Mouse (Mus musculus) stomach, postnatal 0 days (tissue): ENCODE results near the gene Flad1. TPM values are rescaled to one million over a fixed set of nuclear protein-coding genes. Genes with fewer than 3 reads are reported as not detected.

Experiments
- ATAC-seq: fragments of 200-750 bp; cut with Nextera tagmentation; 2 replicates; pipeline ENCODE4 v1.8.0; 2017; ENCODE audit not compliant: low FRiP score, low TSS enrichment
- DNase-seq: peaks from one replicate; pipeline ENCODE4 v3.0.0-alpha.2; 2016; ENCODE audit warnings: low spot score
- H3K27ac ChIP-seq: fragments of 300-500 bp; sonication (generic); replicated peaks from 2 replicates; pipeline ENCODE4 v1.5.1; 2014; ENCODE audit warnings: mild to moderate bottlenecking, control low read depth
- H3K27me3 ChIP-seq: fragments of 300-500 bp; sonication (generic); 2 replicates; pipeline ENCODE4 v1.6.1; 2014; ENCODE audit warnings: low read length; ENCODE audit not compliant: control insufficient read depth, insufficient read depth
- H3K36me3 ChIP-seq: fragments of 300-500 bp; sonication (generic); 2 replicates; pipeline ENCODE4 v1.6.1; 2014; ENCODE audit warnings: low read length, mixed read lengths; ENCODE audit not compliant: control insufficient read depth, insufficient read depth
- H3K4me1 ChIP-seq: fragments of 300-500 bp; sonication (generic); replicated peaks from 2 replicates; pipeline ENCODE4 v1.6.1; 2014; ENCODE audit warnings: antibody characterized with exemption; ENCODE audit not compliant: control insufficient read depth, insufficient read depth
- H3K4me2 ChIP-seq: fragments of 300-500 bp; sonication (generic); replicated peaks from 2 replicates; pipeline ENCODE4 v1.6.1; 2014; ENCODE audit warnings: low read depth, mild to moderate bottlenecking, control low read depth, moderate library complexity
- H3K4me3 ChIP-seq: fragments of 300-500 bp; sonication (generic); 2 replicates; pipeline ENCODE4 v1.5.1; 2014; ENCODE audit warnings: low read depth, low read length, control low read depth
- H3K9ac ChIP-seq: fragments of 300-500 bp; sonication (generic); 2 replicates; pipeline ENCODE4 v1.6.1; 2014; ENCODE audit warnings: mild to moderate bottlenecking, low read length, control low read depth, mixed read lengths
- H3K9me3 ChIP-seq: fragments of 300-500 bp; sonication (generic); 2 replicates; pipeline ENCODE4 v1.6.1; 2016; ENCODE audit warnings: low read length; ENCODE audit not compliant: control insufficient read depth
- CTCF ChIP-seq: IDR thresholded peaks from 2 replicates; pipeline ENCODE4 v1.5.1; 2016; ENCODE audit warnings: antibody characterized with exemption, low read depth, mild to moderate bottlenecking, moderate library complexity
- EP300 ChIP-seq: optimal IDR thresholded peaks from 2 replicates; pipeline ENCODE3; 2016; ENCODE audit warnings: antibody characterized with exemption
- WGBS: fragments of 180-500 bp; shearing (Covaris S2); extraction: QIAGEN DNeasy Blood & Tissue Kit; methylation state at CpG from one replicate; pipeline ENCODE4 v1.1.7; 2014; 5-methylcytosine and 5-hydroxymethylcytosine counted together
- polyA plus RNA-seq: library from polyadenylated mRNA; unstranded; fragments of >200 nt; fragmentation: Nextera tagmentation; extraction: Ambion mirVana; gene quantifications from 2 replicates; pipeline ENCODE4 v1.2.1, GENCODE M21; 2015

Flad1 gene
- polyA plus RNA-seq: 20.9 and 22.6 TPM in 2 replicates

- WGBS: 6% methylated on average over 28 of the region's 28 CpGs
These were observed at the start of gene Flad1 for GRCm38 (mm10) chr3:89411490-89412393. TSS of gene Flad1 (minus strand) at chr3:89411870.

DNA sequence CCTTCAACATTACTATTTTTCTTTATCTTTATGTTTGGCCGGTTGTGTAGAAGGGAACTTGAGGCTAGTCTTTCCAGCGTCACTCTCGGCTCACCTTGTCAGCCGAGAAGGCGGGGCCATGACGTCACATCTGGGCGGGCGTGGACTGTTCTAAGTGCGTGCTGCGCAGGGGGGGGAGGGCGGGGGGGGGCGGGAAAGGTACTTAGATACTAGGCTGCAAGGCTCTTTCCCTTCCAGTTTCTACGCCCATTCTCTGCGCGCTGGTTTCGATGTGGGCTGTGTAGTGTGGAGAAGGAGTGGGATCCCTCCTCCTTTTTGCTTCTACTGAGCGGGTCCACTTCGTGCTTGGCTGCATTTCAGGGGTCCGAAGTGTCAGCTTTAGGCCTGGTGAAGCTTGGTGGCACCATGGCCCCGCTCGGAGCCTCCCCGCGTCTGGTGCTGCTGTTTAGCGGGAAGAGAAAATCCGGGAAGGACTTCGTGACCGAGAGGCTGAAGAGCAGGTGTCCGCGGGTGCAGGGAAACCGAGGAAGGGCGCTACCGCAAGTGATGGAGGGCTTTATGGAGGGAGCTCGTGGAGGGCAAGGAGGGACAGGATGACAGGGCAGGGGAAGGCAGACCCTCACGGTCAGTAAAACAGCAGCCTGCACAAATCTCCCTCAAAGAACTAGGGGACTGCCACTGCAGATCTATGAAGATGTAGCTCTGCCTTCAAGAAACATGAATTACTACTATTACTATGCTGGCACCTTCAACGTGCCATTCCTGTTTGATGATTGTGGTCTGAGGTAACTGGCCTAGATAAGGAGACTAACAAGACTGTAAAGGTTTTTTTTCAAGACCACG, 47.5 kb upstream of the Flad1 start:
- Histone ChIP-seq H3K4me3 (peak overlapping the region; percentile 45), H3K9ac (peak overlapping the region; percentile 43), H3K27me3 (no peaks in the 10 kb centered on the region), H3K4me1 (no peaks in the 10 kb centered on the region), H3K36me3 (no peaks in the 10 kb centered on the region), H3K4me2 (peak overlapping the region; percentile 52), H3K27ac (peak overlapping the region; percentile 74), H3K9me3 (no peaks in the 10 kb centered on the region)
- TF ChIP-seq CTCF: no peak
- no peak for TF ChIP-seq EP300
- DNase-seq (peak; percentile 95), ATAC-seq (peak; percentile 92)
- WGBS: under 1% methylated on average over 30 of the region's 36 CpGs

More at GRCm38 (mm10) chr3:89411490-89412393, at the start of gene Flad1:
- H3K9me3 ChIP-seq: no peaks in the 10 kb centered on the region
- H3K4me3 ChIP-seq: peak within 1 kb of the TSS; percentile 58
- peak within 1 kb of the TSS; percentile 66 for H3K4me2 ChIP-seq
- no peak for TF ChIP-seq CTCF
- TF ChIP-seq EP300: peak; percentile 87
- H3K4me1 ChIP-seq: peaks cover 3% of the 10 kb centered on the region
- ATAC-seq (peak; percentile 98), DNase-seq (peak; percentile 95)
- peak within 1 kb of the TSS; percentile 64 for H3K9ac ChIP-seq
- peak within 1 kb of the TSS; percentile 61; the same call in 1 of the 2 replicates for H3K27ac ChIP-seq
- no peaks in the 10 kb centered on the region for H3K27me3 ChIP-seq
- peaks cover 8% of the 10 kb centered on the region for H3K36me3 ChIP-seq

DNA sequence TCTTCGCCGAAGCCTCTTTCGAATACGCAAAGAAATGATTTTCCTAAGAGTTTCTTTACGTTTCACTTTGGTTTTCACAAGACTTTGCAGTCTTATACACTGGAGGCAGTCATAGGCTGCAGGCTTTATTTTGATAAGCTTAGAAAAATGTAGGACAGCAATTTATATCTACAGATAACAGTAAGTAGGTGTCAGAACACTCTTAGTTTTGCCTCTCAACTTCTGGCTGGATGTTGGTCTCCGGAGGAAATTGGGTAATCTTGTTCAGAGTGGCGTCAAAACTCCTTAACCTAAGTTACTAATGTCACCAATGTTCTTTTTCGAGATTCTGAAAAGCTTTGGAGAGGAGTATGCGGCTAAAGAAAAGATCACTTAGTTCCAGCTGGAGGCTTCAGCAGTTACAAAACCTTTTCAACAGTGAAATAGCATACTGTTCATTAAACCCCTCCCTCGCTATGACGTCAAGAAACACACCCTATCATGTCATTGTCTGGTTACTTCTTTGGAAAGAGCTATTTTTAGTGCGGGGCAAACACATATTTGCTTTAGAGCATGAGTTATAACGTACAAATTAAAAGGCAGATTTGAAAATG, 46.8 kb upstream of the Flad1 start:
- no peaks in the 10 kb centered on the region for H3K4me1 ChIP-seq
- DNase-seq: peak; percentile 34
- H3K27me3 ChIP-seq: no peaks in the 10 kb centered on the region
- peak; percentile 71 for ATAC-seq
- TF ChIP-seq EP300 (no peak), CTCF (no peak)
- H3K4me3 ChIP-seq: peak overlapping the region; percentile 45
- H3K9me3 ChIP-seq: no peaks in the 10 kb centered on the region
- WGBS: 38% methylated on average over 13 of the region's 13 CpGs
- H3K4me2 ChIP-seq: peak overlapping the region; percentile 52
- 0 out of 2 replicates have a peak overlapping the region, but pooled peaks have one; percentile 5 for H3K9ac ChIP-seq
- no peaks in the 10 kb centered on the region for H3K36me3 ChIP-seq
- peak overlapping the region; percentile 67; the same call in 1 of the 2 replicates for H3K27ac ChIP-seq

GRCm38 (mm10) chr3:89456726-89457665, 45.3 kb upstream of the Flad1 start:
- 38% methylated on average over 10 of the region's 10 CpGs for WGBS
- ATAC-seq: no peak; the same call in 1 of the 2 replicates

More at GRCm38 (mm10) chr3:89456726-89457665, 45.3 kb upstream of the Flad1 start:
- TF ChIP-seq CTCF (peak; percentile 84), EP300 (no peak)
- Histone ChIP-seq H3K4me2 (no peak overlapping the region), H3K27me3 (no peaks in the 10 kb centered on the region), H3K4me1 (no peaks in the 10 kb centered on the region), H3K9me3 (no peaks in the 10 kb centered on the region), H3K9ac (no peak overlapping the region), H3K27ac (no peak overlapping the region), H3K36me3 (no peaks in the 10 kb centered on the region), H3K4me3 (no peak overlapping the region)
- DNase-seq: peak; percentile 88
